Comparison of ENCODE assay signal across 22 mouse cellular contexts in the genomic region with DNA sequence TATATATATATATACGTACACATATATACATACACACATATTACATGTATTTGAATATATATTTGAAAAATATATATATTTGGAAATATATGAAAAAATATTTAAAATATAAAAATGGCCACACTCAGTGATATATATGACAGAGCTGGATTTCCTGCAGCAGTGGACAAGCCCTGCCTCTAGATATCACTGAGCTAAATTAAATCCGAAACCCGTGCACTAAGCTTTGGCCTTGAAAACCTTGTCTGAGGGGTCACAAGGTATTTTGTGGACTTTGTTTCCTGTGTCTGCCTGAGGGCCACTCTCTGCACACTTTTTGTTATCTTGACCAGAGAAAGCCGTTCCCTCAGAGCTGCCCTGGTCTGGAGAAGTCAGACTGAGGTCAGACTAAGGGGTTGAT. TPM values are rescaled to one million over a fixed set of nuclear protein-coding genes. Genes with fewer than 3 reads are reported as not detected.
DNase-seq lines count a peak whose midpoint lies in the region; ATAC-seq and TF ChIP-seq lines count a peak whose summit lies in the region.
"Had no signal": no experiment of that assay in that cellular context is flagged by ENCODE, and none has a peak within 500 bp of the region (broad histone marks: within the 10 kb centered on the region; RNA-seq: fewer than 3 reads in every experiment).

No protein-coding gene starts in this region.

- no peaks in the 10 kb centered on the region for H3K9me3 ChIP-seq in heart, embryonic 11.5 days (replicated peaks; ENCODE audit: control insufficient read depth, low read length)
- H3K9me3 ChIP-seq in heart, postnatal 0 days (replicated peaks; ENCODE audit: control insufficient read depth, low read length), result no peaks in the 10 kb centered on the region
- H3K9me3 ChIP-seq in kidney, embryonic 14.5 days (ENCODE audit: control insufficient read depth, low read length), result no peaks in the 10 kb centered on the region
- H3K9me3 ChIP-seq in intestine, postnatal 0 days (ENCODE audit: control insufficient read depth), result no peaks in the 10 kb centered on the region
- H3K9me3 ChIP-seq: embryonic facial prominence, embryonic 15.5 days; G1E; limb, embryonic 10.5 days; liver, embryonic 15.5 days; midbrain, embryonic 12.5 days had no signal

- TF ChIP-seq CTCF in heart, postnatal 0 days (IDR thresholded peaks at IDR 0.05; ENCODE audit: low read depth), result no peak
- no peak for TF ChIP-seq CTCF in intestine, postnatal 0 days (IDR thresholded peaks at IDR 0.05; ENCODE audit: low read depth)

- no peaks in the 10 kb centered on the region for H3K27me3 ChIP-seq in heart, embryonic 11.5 days (ENCODE audit: control insufficient read depth, insufficient read depth, low read length)
- no peaks in the 10 kb centered on the region for H3K27me3 ChIP-seq in heart, postnatal 0 days (ENCODE audit: control insufficient read depth, insufficient read depth, low read length)
- H3K27me3 ChIP-seq in kidney, embryonic 14.5 days (ENCODE audit: control insufficient read depth, insufficient read depth, low read length), result no peaks in the 10 kb centered on the region
- H3K27me3 ChIP-seq in intestine, postnatal 0 days (replicated peaks; ENCODE audit: control insufficient read depth, insufficient read depth, low read length), result no peaks in the 10 kb centered on the region
- H3K27me3 ChIP-seq: embryonic facial prominence, embryonic 15.5 days; liver, embryonic 15.5 days; midbrain, embryonic 12.5 days; Patski had no signal

- no peaks in the 10 kb centered on the region for H3K36me3 ChIP-seq in heart, embryonic 11.5 days (ENCODE audit: control insufficient read depth, insufficient read depth, low read length)
- H3K36me3 ChIP-seq in heart, postnatal 0 days (replicated peaks; ENCODE audit: control insufficient read depth, insufficient read depth, low read length), result no peaks in the 10 kb centered on the region
- no peaks in the 10 kb centered on the region for H3K36me3 ChIP-seq in kidney, embryonic 14.5 days (ENCODE audit: control insufficient read depth, insufficient read depth, low read length)
- no peaks in the 10 kb centered on the region for H3K36me3 ChIP-seq in intestine, postnatal 0 days (ENCODE audit: control insufficient read depth, insufficient read depth)
- H3K36me3 ChIP-seq: embryonic facial prominence, embryonic 15.5 days; G1E; limb, embryonic 10.5 days; liver, embryonic 15.5 days; midbrain, embryonic 12.5 days had no signal

- peak overlapping the region; percentile 37 for H3K4me2 ChIP-seq in heart, embryonic 11.5 days
- no peak overlapping the region for H3K4me2 ChIP-seq in heart, postnatal 0 days (ENCODE audit: low read depth, low read length)
- H3K4me2 ChIP-seq in kidney, embryonic 14.5 days (replicated peaks; ENCODE audit: low read depth, low read length), result no peak overlapping the region
- 0 out of 2 replicates have a peak overlapping the region, but pooled peaks have one; percentile 13 for H3K4me2 ChIP-seq in intestine, postnatal 0 days (replicated peaks; ENCODE audit: low read depth)
- H3K4me2 ChIP-seq: embryonic facial prominence, embryonic 15.5 days; hindbrain, embryonic 14.5 days; liver, embryonic 15.5 days; midbrain, embryonic 12.5 days had no signal

- 40% methylated on average over 4 of the region's 4 CpGs for WGBS in heart, embryonic 11.5 days (ENCODE audit: insufficient replicate concordance)
- 46% methylated on average over 4 of the region's 4 CpGs for WGBS in heart, postnatal 0 days
- 64% methylated on average over 4 of the region's 4 CpGs for whole genome bisulfite sequencing in kidney, embryonic 14.5 days
- WGBS in intestine, postnatal 0 days, result 55% methylated on average over 4 of the region's 4 CpGs

- intact Hi-C loops in heart, postnatal 36 days (cut with DNase I), result no loop called here

- H3K4me3 ChIP-seq in heart, embryonic 11.5 days (ENCODE audit: low read depth, low read length), result no peak overlapping the region
- H3K4me3 ChIP-seq in heart, postnatal 0 days (ENCODE audit: low read depth, low read length), result no peak overlapping the region
- no peak overlapping the region for H3K4me3 ChIP-seq in kidney, embryonic 14.5 days (ENCODE audit: low read length)
- H3K4me3 ChIP-seq in intestine, postnatal 0 days (ENCODE audit: low read depth, low read length), result no peak overlapping the region
- H3K4me3 ChIP-seq: embryonic facial prominence, embryonic 15.5 days; limb, embryonic 10.5 days; liver, embryonic 15.5 days; midbrain, embryonic 12.5 days had no signal

- H3K9ac ChIP-seq in heart, embryonic 11.5 days (ENCODE audit: low read depth, low read length), result no peak overlapping the region
- H3K9ac ChIP-seq in heart, postnatal 0 days (replicated peaks; ENCODE audit: low read depth, low read length), result no peak overlapping the region
- H3K9ac ChIP-seq in kidney, embryonic 14.5 days (ENCODE audit: low read depth, low read length), result no peak overlapping the region
- H3K9ac ChIP-seq in intestine, postnatal 0 days (ENCODE audit: low read depth, low read length), result no peak overlapping the region
- H3K9ac ChIP-seq: embryonic facial prominence, embryonic 15.5 days; hindbrain, embryonic 14.5 days; liver, embryonic 15.5 days; midbrain, embryonic 12.5 days had no signal

- peak overlapping the region; percentile 83 for H3K27ac ChIP-seq in heart, embryonic 11.5 days (ENCODE audit: low read depth, low read length)
- peak overlapping the region; percentile 87 for H3K27ac ChIP-seq in heart, postnatal 0 days (ENCODE audit: low read depth)
- H3K27ac ChIP-seq in kidney, embryonic 14.5 days (ENCODE audit: low read depth, low read length), result no peak overlapping the region
- peak overlapping the region; percentile 8; the same call in 1 of the 2 replicates for H3K27ac ChIP-seq in intestine, postnatal 0 days (ENCODE audit: low read depth, low read length)
- H3K27ac ChIP-seq: embryonic facial prominence, embryonic 15.5 days; hindbrain, embryonic 14.5 days; limb, embryonic 10.5 days; liver, embryonic 15.5 days; midbrain, embryonic 12.5 days had no signal

- peak; percentile 32 for ATAC-seq in heart, embryonic 11.5 days (replicated peaks; ENCODE audit: insufficient number of reproducible peaks, low FRiP score, low TSS enrichment)
- peak; percentile 64 for ATAC-seq in heart, postnatal 0 days (ENCODE audit: insufficient read depth, low read depth)
- ATAC-seq in kidney, embryonic 14.5 days (ENCODE audit: low FRiP score, low TSS enrichment), result no peak
- peak; percentile 79 for ATAC-seq in intestine, postnatal 0 days
- ATAC-seq: forebrain, embryonic 14.5 days; inflammation-experienced regulatory T-cells, adult 6 months had no signal

- H3K4me1 ChIP-seq in heart, embryonic 11.5 days (ENCODE audit: control insufficient read depth, insufficient read depth, low read length), result peaks cover 8% of the 10 kb centered on the region
- 0 out of 2 replicates have a peak, but pooled peaks cover 5% of the 10 kb centered on the region for H3K4me1 ChIP-seq in heart, postnatal 0 days (ENCODE audit: control insufficient read depth, insufficient read depth)
- H3K4me1 ChIP-seq in kidney, embryonic 14.5 days (ENCODE audit: control insufficient read depth, insufficient read depth, low read length), result peaks cover 3% of the 10 kb centered on the region; the same call in 1 of the 2 replicates
- no peaks in the 10 kb centered on the region for H3K4me1 ChIP-seq in intestine, postnatal 0 days (replicated peaks; ENCODE audit: control insufficient read depth, insufficient read depth, low read length)

- DNase-seq in heart, adult 8-10 months (ENCODE audit: low spot score), result no peak
- DNase-seq in heart, postnatal 0 days (ENCODE audit: low spot score), result no peak
- no peak for DNase-seq in heart, postnatal 36 days
- peak; percentile 12 to 36 for DNase-seq in kidney, postnatal 36 days
- no peak for DNase-seq in cerebellum, adult 18-20 months
- DNase-seq: adrenal gland, postnatal 36 days; cerebellum, adult 9-11 months; liver; thymus, adult 18-20 months; thymus, postnatal 36 days had no signal

- no peak for TF ChIP-seq EP300 in heart, postnatal 0 days (IDR thresholded peaks at IDR 0.05; ENCODE audit: low read depth)

RNA-seq across cellular contexts. Expression of a gene that starts 54.2 kb away (rescaled TPM):
- 25.9 and 32.6 TPM in 2 replicates for polyA plus RNA-seq in heart, embryonic 11.5 days (2014; fragmentation: Nextera tagmentation; extraction: Ambion mirVana)
- 1 to 10 TPM; 4.2 to 8.8 (median 6.8) TPM for total RNA-seq in heart, adult 8-10 months (2022)
- 12.8 and 17.3 TPM in 2 replicates for total RNA-seq in heart, postnatal 0 days (2014; rRNA removed; ENCODE audit: low replicate concordance)
- 18.8 and 19.9 TPM in 2 replicates for polyA plus RNA-seq in heart, postnatal 0 days (2015; fragmentation: Nextera tagmentation; extraction: Ambion mirVana)
- 1 to 10 TPM; 6.2 to 8.7 TPM for total RNA-seq in heart, postnatal 36 days (2021)
- 34.1 and 35.3 TPM in 2 replicates for polyA plus RNA-seq in kidney, embryonic 14.5 days (2014; fragmentation: Nextera tagmentation; extraction: Ambion mirVana)
- 3.0 and 5.2 TPM in 2 replicates for polyA plus RNA-seq in intestine, postnatal 0 days (2015; fragmentation: Nextera tagmentation; extraction: Ambion mirVana)
- polyA plus RNA-seq: G1E had no signal

Comparison
In these comparisons a context has a peak if more than half of its experiments do, and no peak if none do; other contexts are left out.
1. H3K4me2 ChIP-seq: peak in heart, embryonic 11.5 days (single experiment) and intestine, postnatal 0 days (single experiment); none in heart, postnatal 0 days (single experiment) and kidney, embryonic 14.5 days (single experiment).
2. DNase-seq: peak in kidney, postnatal 36 days (2 of 2); none in heart, adult 8-10 months (single experiment), heart, postnatal 0 days (single experiment), heart, postnatal 36 days (0 of 2) and cerebellum, adult 18-20 months (0 of 2).